Mouse (Mus musculus) CH12.LX (cell line): ENCODE results near the gene Golga4.

Source experiments
- BHLHE40 ChIP-seq: IDR thresholded peaks from 2 replicates; pipeline ENCODE4 v1.6.1; 2011; ENCODE audit warnings: mild to moderate bottlenecking, low read depth, low read length, improper control_type of control experiment
- CTCF ChIP-seq, 2 experiments: IDR thresholded peaks in 1 of 2; conservative IDR thresholded peaks in 1 of 2; 2 replicates each; pipeline ENCODE4 v1.5.1; 2011 to 2012; ENCODE audit warnings: low read depth in 2 of 2, low read length in 2 of 2, improper control_type of control experiment in 1 of 2, inconsistent platforms in 1 of 2, mild to moderate bottlenecking in 1 of 2, moderate library complexity in 1 of 2
- EP300 ChIP-seq: IDR thresholded peaks from 2 replicates; pipeline ENCODE4 v1.6.1; 2011; ENCODE audit warnings: low read length, improper control_type of control experiment
- POLR2A ChIP-seq: IDR thresholded peaks from 2 replicates; pipeline ENCODE4 v1.6.1; 2011; ENCODE audit warnings: low read depth, mild to moderate bottlenecking, improper control_type of control experiment, low read length
- SMC3 ChIP-seq: IDR thresholded peaks from 2 replicates; pipeline ENCODE4 v1.6.1; 2011; ENCODE audit warnings: low read depth, low read length, improper control_type of control experiment
- TCF12 ChIP-seq: IDR thresholded peaks from 2 replicates; pipeline ENCODE4 v1.6.1; 2014; ENCODE audit warnings: low read depth, mild to moderate bottlenecking, inconsistent platforms, low read length, improper control_type of control experiment
- UBTF ChIP-seq: IDR thresholded peaks from 2 replicates; pipeline ENCODE4 v1.6.1; 2012; ENCODE audit warnings: low read depth, mild to moderate bottlenecking, inconsistent platforms, low read length, improper control_type of control experiment, moderate library complexity

GRCm38 (mm10) chr9:118492932-118493698 is 13.0 kb upstream of the Golga4 start:
- TF ChIP-seq CTCF (conservative IDR thresholded peaks at IDR 0.05 in 1 of 2, IDR thresholded peaks at IDR 0.05 in 1 of 2; ENCODE audit: low read depth in 2 of 2, low read length in 2 of 2) (no peak), EP300 (no peak), SMC3 (no peak), BHLHE40 (no peak), TCF12 (no peak), POLR2A (no peak), UBTF (no peak)
